Mouse (Mus musculus): ENCODE data around the gene Prkcg. TPM values are rescaled to one million over a fixed set of nuclear protein-coding genes. Genes with fewer than 3 reads are reported as not detected.
A peak's percentile ranks its signal among the peaks of the same experiment; 100 is the strongest.

Gene Prkcg
- polyA plus RNA-seq, 2 experiments: 0.06 TPM; not detected in 1

DNA sequence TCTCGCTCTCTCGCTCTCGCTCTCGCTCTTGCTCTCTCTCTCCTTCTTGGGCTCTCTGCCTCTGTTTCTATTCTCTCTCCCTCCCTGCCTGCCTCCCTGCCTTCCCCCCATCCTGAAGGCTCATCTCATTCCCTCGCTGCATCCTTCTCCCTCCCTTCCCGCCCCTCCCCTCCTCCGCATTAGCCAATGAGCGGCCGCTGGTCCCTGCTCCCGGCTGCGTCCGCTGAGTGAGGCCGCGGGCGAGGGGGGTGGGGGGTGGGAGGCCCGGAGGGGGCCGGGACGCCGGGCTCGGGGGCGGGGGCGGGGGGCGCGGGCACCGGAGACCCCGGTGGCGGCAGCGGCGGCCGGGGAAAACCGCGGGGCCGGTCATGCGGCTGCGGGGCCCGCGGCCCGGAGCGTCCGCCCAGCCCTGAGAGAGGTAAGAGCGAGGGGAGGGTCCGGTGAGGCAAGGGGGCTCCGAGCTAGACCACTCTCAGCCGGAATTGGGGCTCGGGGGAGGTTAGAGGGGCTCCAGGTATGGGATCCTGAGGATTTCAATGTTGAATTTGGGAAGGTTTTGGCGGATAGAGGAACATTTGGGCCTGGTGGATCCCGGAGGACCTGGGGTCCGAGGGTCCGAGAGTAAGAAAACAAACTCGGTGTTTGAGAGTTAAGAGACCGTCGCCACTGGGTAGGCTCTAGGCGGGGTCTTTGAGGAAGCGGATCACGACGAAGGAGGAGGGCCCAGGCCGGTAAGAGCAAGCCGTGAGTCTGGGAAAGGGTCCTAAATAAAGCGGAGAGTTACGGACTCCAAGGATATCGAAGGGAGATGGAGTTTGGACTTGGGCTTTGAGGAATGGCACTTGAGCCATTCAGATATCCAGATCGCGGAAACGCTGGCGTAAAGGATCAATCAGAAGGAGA is 43.9 kb downstream of the Prkcg start, which contains the start of gene Cacng7:
Cacng7 (plus strand) TSS at position 337 of the 903 bp plus-strand sequence.
- no peaks in the 10 kb centered on the region for H3K4me1 ChIP-seq (replicated peaks; ENCODE audit: control insufficient read depth in 2 of 2, insufficient read depth in 2 of 2, low read length in 1 of 2)
- no peak within 1 kb of the TSS for H3K27ac ChIP-seq
- TF ChIP-seq CTCF (IDR thresholded peaks at IDR 0.05; ENCODE audit: low read depth) (no peak), EP300 (IDR thresholded peaks at IDR 0.05; ENCODE audit: low read depth) (no peak)
- H3K4me2 ChIP-seq (ENCODE audit: low read depth): peak within 1 kb of the TSS; percentile 18; the same call in 1 of the 2 replicates
- 3% methylated on average over 65 of the region's 65 CpGs for WGBS (ENCODE audit: insufficient replicate concordance)
- DNase-seq (ENCODE audit: low read depth in 3 of 3, low spot score in 3 of 3) (no peak), ATAC-seq (ENCODE audit: insufficient read depth) (no peak)
- H3K9ac ChIP-seq (replicated peaks): no peak within 1 kb of the TSS
- no peaks in the 10 kb centered on the region for H3K36me3 ChIP-seq (replicated peaks; ENCODE audit: control insufficient read depth, insufficient read depth, low read depth)
- H3K9me3 ChIP-seq (ENCODE audit: control insufficient read depth, low read length): no peaks in the 10 kb centered on the region
- H3K27me3 ChIP-seq (ENCODE audit: control insufficient read depth, insufficient read depth, low read length): peaks cover 35% of the 10 kb centered on the region
- no peak within 1 kb of the TSS; a peak in 2 of 4 replicates for H3K4me3 ChIP-seq (ENCODE audit: insufficient read depth in 1 of 2, low read depth in 2 of 2, low read length in 2 of 2)

DNA sequence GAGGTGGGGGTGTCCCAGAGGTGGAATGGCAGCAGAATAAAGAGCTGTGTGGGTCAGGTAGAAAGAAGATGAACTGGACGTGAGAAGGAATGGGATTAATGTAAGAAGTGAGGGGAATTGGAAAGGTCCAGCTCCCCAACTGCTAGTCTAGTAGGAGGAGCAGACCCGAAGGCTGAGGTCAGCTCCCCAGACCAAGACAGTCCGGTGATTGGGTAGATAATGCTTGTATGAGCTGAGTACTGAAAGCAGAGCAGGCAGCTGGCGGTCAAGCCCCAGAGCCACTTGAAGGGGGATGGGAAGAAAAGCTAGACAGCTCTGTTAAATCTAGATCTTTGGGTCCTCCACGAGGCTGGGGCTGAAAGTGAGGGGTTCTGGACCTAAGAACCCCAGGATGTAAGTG is 44.6 kb downstream of the Prkcg start:
- ATAC-seq (ENCODE audit: insufficient read depth): no peak
- Histone ChIP-seq H3K4me1 (replicated peaks; ENCODE audit: control insufficient read depth in 2 of 2, insufficient read depth in 2 of 2, low read length in 1 of 2) (no peaks in the 10 kb centered on the region), H3K4me3 (ENCODE audit: insufficient read depth in 1 of 2, low read depth in 2 of 2, low read length in 2 of 2) (no peak overlapping the region), H3K9ac (replicated peaks) (no peak overlapping the region), H3K27ac (no peak overlapping the region), H3K9me3 (ENCODE audit: control insufficient read depth, low read length) (no peaks in the 10 kb centered on the region), H3K4me2 (ENCODE audit: low read depth) (no peak overlapping the region), H3K27me3 (ENCODE audit: control insufficient read depth, insufficient read depth, low read length) (peaks cover 35% of the 10 kb centered on the region), H3K36me3 (replicated peaks; ENCODE audit: control insufficient read depth, insufficient read depth, low read depth) (no peaks in the 10 kb centered on the region)
- WGBS (ENCODE audit: insufficient replicate concordance): 10% methylated on average over 5 of the region's 5 CpGs
- no peak for DNase-seq (ENCODE audit: low read depth in 3 of 3, low spot score in 3 of 3)
- no peak for TF ChIP-seq EP300 (IDR thresholded peaks at IDR 0.05; ENCODE audit: low read depth)
- no peak for TF ChIP-seq CTCF (IDR thresholded peaks at IDR 0.05; ENCODE audit: low read depth)

DNA sequence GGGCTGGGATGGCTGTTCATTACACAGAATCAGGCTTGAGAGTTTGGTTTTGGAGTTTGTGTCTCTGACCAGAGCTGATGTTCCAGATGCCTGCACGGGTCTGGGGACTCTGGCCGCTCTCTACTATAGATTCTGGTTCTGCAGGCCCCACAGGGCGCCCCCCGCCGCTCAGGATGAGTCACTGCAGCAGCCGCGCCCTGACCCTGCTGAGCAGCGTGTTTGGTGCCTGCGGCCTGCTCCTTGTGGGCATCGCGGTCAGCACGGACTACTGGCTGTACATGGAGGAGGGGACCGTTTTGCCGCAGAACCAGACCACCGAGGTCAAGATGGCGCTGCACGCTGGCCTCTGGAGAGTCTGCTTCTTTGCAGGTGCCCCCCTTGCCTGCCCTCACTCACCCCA is 47.4 kb downstream of the Prkcg start:
- Histone ChIP-seq H3K9ac (replicated peaks) (no peak overlapping the region), H3K9me3 (ENCODE audit: control insufficient read depth, low read length) (no peaks in the 10 kb centered on the region), H3K4me3 (ENCODE audit: insufficient read depth in 1 of 2, low read depth in 2 of 2, low read length in 2 of 2) (no peak overlapping the region), H3K4me1 (replicated peaks; ENCODE audit: control insufficient read depth in 2 of 2, insufficient read depth in 2 of 2, low read length in 1 of 2) (no peaks in the 10 kb centered on the region), H3K27me3 (ENCODE audit: control insufficient read depth, insufficient read depth, low read length) (peaks cover 24% of the 10 kb centered on the region), H3K27ac (no peak overlapping the region), H3K36me3 (replicated peaks; ENCODE audit: control insufficient read depth, insufficient read depth, low read depth) (no peaks in the 10 kb centered on the region), H3K4me2 (ENCODE audit: low read depth) (no peak overlapping the region)
- WGBS (ENCODE audit: insufficient replicate concordance): 48% methylated on average over 17 of the region's 17 CpGs
- no peak for ATAC-seq (ENCODE audit: insufficient read depth)
- TF ChIP-seq EP300 (IDR thresholded peaks at IDR 0.05; ENCODE audit: low read depth): no peak
- TF ChIP-seq CTCF (IDR thresholded peaks at IDR 0.05; ENCODE audit: low read depth): no peak
- DNase-seq (ENCODE audit: low read depth in 3 of 3, low spot score in 3 of 3): no peak

DNA sequence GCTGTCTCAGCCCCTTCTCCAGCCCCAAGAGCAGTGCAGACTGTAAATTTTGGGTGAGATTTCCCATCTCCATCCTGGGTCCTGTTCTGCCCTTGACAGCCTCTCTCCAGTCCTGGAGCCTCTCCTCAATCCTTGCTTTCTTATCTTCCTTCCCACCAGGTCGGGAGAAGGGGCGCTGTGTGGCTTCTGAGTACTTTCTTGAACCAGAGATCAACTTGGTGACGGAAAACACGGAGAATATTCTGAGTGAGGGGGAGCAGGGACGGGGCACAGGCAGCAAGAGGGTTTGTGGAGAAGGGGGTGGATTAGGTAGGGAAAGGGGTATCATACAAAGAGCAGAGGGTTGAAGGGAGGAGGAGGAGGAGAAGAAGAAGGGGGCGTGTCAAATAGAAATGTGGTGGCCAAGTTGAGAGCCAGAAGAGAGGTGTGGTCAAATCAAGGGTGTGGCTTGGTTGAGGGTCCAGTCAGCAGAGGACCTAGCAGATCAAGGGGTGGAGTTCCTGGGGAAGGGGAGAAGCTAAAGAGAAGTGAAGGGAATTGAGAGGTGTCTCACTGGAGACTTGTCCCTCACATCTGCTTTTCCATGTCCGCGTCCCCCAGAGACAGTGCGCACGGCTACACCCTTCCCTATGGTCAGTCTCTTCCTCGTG is 49.4 kb downstream of the Prkcg start:
- no peaks in the 10 kb centered on the region for H3K4me1 ChIP-seq (replicated peaks; ENCODE audit: control insufficient read depth in 2 of 2, insufficient read depth in 2 of 2, low read length in 1 of 2)
- no peaks in the 10 kb centered on the region for H3K36me3 ChIP-seq (replicated peaks; ENCODE audit: control insufficient read depth, insufficient read depth, low read depth)
- ATAC-seq (ENCODE audit: insufficient read depth): no peak
- no peak overlapping the region for H3K27ac ChIP-seq
- peaks cover 4% of the 10 kb centered on the region for H3K27me3 ChIP-seq (ENCODE audit: control insufficient read depth, insufficient read depth, low read length)
- H3K9ac ChIP-seq (replicated peaks): no peak overlapping the region
- DNase-seq (ENCODE audit: low read depth in 3 of 3, low spot score in 3 of 3): no peak
- TF ChIP-seq CTCF (IDR thresholded peaks at IDR 0.05; ENCODE audit: low read depth) (no peak), EP300 (IDR thresholded peaks at IDR 0.05; ENCODE audit: low read depth) (no peak)
- no peaks in the 10 kb centered on the region for H3K9me3 ChIP-seq (ENCODE audit: control insufficient read depth, low read length)
- H3K4me3 ChIP-seq (ENCODE audit: insufficient read depth in 1 of 2, low read depth in 2 of 2, low read length in 2 of 2): no peak overlapping the region
- no peak overlapping the region for H3K4me2 ChIP-seq (ENCODE audit: low read depth)
- WGBS (ENCODE audit: insufficient replicate concordance): 48% methylated on average over 11 of the region's 11 CpGs

DNA sequence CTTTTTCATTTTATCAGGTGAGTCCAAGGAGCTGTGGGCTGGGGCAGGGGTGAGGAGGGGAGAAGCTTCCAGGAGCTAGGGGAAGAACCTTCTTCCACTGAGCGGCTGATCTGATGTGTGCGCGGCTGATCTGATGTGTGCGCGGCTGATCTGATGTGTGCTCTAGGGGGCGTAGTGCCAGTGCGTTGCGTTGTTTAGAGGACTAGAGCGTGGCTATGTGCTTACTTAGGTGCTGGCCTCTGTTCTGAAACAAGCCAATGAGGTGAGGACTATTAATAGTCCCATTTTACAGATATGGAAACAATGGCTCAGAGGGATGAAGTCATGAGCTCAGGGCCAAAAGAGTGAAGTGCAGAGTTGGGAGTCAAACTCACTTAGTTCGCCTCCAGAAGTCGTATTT is 50.0 kb downstream of the Prkcg start:
- no peaks in the 10 kb centered on the region for H3K36me3 ChIP-seq (replicated peaks; ENCODE audit: control insufficient read depth, insufficient read depth, low read depth)
- ATAC-seq (ENCODE audit: insufficient read depth): no peak

More for the DNA sequence above, 50.0 kb downstream of the Prkcg start:
- H3K9ac ChIP-seq (replicated peaks): no peak overlapping the region
- WGBS (ENCODE audit: insufficient replicate concordance): 71% methylated on average over 11 of the region's 11 CpGs
- no peak overlapping the region for H3K4me3 ChIP-seq (ENCODE audit: insufficient read depth in 1 of 2, low read depth in 2 of 2, low read length in 2 of 2)
- no peaks in the 10 kb centered on the region for H3K4me1 ChIP-seq (replicated peaks; ENCODE audit: control insufficient read depth in 2 of 2, insufficient read depth in 2 of 2, low read length in 1 of 2)
- H3K27ac ChIP-seq: no peak overlapping the region
- DNase-seq (ENCODE audit: low read depth in 3 of 3, low spot score in 3 of 3): no peak
- H3K27me3 ChIP-seq (ENCODE audit: control insufficient read depth, insufficient read depth, low read length): no peaks in the 10 kb centered on the region
- no peak for TF ChIP-seq EP300 (IDR thresholded peaks at IDR 0.05; ENCODE audit: low read depth)
- TF ChIP-seq CTCF (IDR thresholded peaks at IDR 0.05; ENCODE audit: low read depth): no peak; the same call in 1 of the 2 replicates
- no peak overlapping the region for H3K4me2 ChIP-seq (ENCODE audit: low read depth)
- no peaks in the 10 kb centered on the region for H3K9me3 ChIP-seq (ENCODE audit: control insufficient read depth, low read length)
